Mouse (Mus musculus): ENCODE data around the gene Mmp28. TPM values are rescaled to one million over a fixed set of nuclear protein-coding genes. Genes with fewer than 3 reads are reported as not detected.

Gene Mmp28
- polyA plus RNA-seq, 1 experiment from 2014 or later: 1.8 TPM

- H3K9me3 ChIP-seq (replicated peaks; ENCODE audit: control insufficient read depth, low read length): no peaks in the 10 kb centered on the region
- H3K4me3 ChIP-seq (ENCODE audit: low read depth, low read length): no peak overlapping the region
- peaks cover 7% of the 10 kb centered on the region for H3K27me3 ChIP-seq (replicated peaks; ENCODE audit: control insufficient read depth, insufficient read depth, low read length)
- peaks cover 8% of the 10 kb centered on the region; the same call in 1 of the 2 replicates for H3K4me1 ChIP-seq (ENCODE audit: control insufficient read depth, insufficient read depth, low read length)
- H3K36me3 ChIP-seq (ENCODE audit: control insufficient read depth, insufficient read depth, low read length): no peaks in the 10 kb centered on the region
- ATAC-seq (no peak), DNase-seq (ENCODE audit: low spot score) (no peak)
- 94% methylated on average over 3 of the region's 3 CpGs for WGBS
- H3K9ac ChIP-seq (ENCODE audit: low read length): no peak overlapping the region
- no peak overlapping the region for H3K4me2 ChIP-seq (ENCODE audit: low read length)
- H3K27ac ChIP-seq (ENCODE audit: low read depth, low read length): no peak overlapping the region
These were observed 5.9 kb upstream of the Mmp28 start for GRCm38 (mm10) chr11:83468765-83469164.

DNA sequence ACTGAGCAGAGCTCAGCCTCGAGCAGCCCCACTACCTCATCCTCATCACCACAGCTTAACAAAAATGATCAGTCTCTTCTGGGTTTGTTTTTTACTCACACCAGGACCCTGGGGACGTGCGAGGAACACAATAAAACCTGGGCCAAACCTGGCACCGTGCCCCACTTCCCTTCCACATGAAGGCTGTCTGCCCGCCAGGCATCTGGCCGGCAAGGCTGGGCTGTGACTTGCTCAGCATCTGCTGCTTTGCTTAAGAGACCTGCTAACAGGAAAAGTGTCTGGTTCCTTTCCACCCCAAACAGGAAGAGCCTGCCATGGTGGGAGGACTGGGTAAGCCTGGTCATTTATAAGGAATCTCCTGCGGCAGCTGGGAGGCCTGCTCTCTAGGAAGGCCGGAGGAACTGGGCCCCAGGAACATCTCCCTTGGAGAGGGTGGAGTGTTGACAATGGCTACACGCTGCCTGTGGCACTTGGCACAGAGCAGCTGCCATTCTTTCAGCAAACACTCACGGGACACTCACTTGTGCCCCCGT, 4.3 kb upstream of the Mmp28 start:
- DNase-seq (ENCODE audit: low spot score) (peak; percentile 76), ATAC-seq (peak; percentile 64)
- WGBS: 40% methylated on average over 11 of the region's 11 CpGs
- Histone ChIP-seq H3K27me3 (replicated peaks; ENCODE audit: control insufficient read depth, insufficient read depth, low read length) (peaks cover 16% of the 10 kb centered on the region), H3K4me2 (ENCODE audit: low read length) (no peak overlapping the region), H3K9ac (ENCODE audit: low read length) (no peak overlapping the region), H3K27ac (ENCODE audit: low read depth, low read length) (no peak overlapping the region; the same call in 1 of the 2 replicates), H3K4me1 (ENCODE audit: control insufficient read depth, insufficient read depth, low read length) (peaks cover 8% of the 10 kb centered on the region; the same call in 1 of the 2 replicates), H3K9me3 (replicated peaks; ENCODE audit: control insufficient read depth, low read length) (no peaks in the 10 kb centered on the region), H3K36me3 (ENCODE audit: control insufficient read depth, insufficient read depth, low read length) (no peaks in the 10 kb centered on the region), H3K4me3 (ENCODE audit: low read depth, low read length) (no peak overlapping the region)

- WGBS: 18% methylated on average over 2 of the region's 2 CpGs
- DNase-seq (ENCODE audit: low spot score): peak; percentile 59
- Histone ChIP-seq H3K4me2 (ENCODE audit: low read length) (no peak overlapping the region), H3K36me3 (ENCODE audit: control insufficient read depth, insufficient read depth, low read length) (no peaks in the 10 kb centered on the region), H3K4me1 (ENCODE audit: control insufficient read depth, insufficient read depth, low read length) (peaks cover 8% of the 10 kb centered on the region; the same call in 1 of the 2 replicates), H3K9me3 (replicated peaks; ENCODE audit: control insufficient read depth, low read length) (no peaks in the 10 kb centered on the region), H3K4me3 (ENCODE audit: low read depth, low read length) (no peak overlapping the region), H3K27ac (ENCODE audit: low read depth, low read length) (no peak overlapping the region), H3K9ac (ENCODE audit: low read length) (no peak overlapping the region), H3K27me3 (replicated peaks; ENCODE audit: control insufficient read depth, insufficient read depth, low read length) (peaks cover 16% of the 10 kb centered on the region)
- no peak for ATAC-seq
These were observed 3.1 kb upstream of the Mmp28 start for GRCm38 (mm10) chr11:83465976-83466375.

GRCm38 (mm10) chr11:83461462-83462027, 1.3 kb downstream of the Mmp28 start:
- peaks cover 21% of the 10 kb centered on the region for H3K27me3 ChIP-seq (replicated peaks; ENCODE audit: control insufficient read depth, insufficient read depth, low read length)
- H3K9ac ChIP-seq (ENCODE audit: low read length): no peak overlapping the region
- no peaks in the 10 kb centered on the region for H3K36me3 ChIP-seq (ENCODE audit: control insufficient read depth, insufficient read depth, low read length)
- no peaks in the 10 kb centered on the region for H3K9me3 ChIP-seq (replicated peaks; ENCODE audit: control insufficient read depth, low read length)
- no peak overlapping the region for H3K27ac ChIP-seq (ENCODE audit: low read depth, low read length)
- WGBS: 71% methylated on average over 10 of the region's 10 CpGs
- H3K4me2 ChIP-seq (ENCODE audit: low read length): no peak overlapping the region
- DNase-seq (ENCODE audit: low spot score): no peak
- no peak overlapping the region for H3K4me3 ChIP-seq (ENCODE audit: low read depth, low read length)
- no peak for ATAC-seq
- peaks cover under 1% of the 10 kb centered on the region; the same call in 1 of the 2 replicates for H3K4me1 ChIP-seq (ENCODE audit: control insufficient read depth, insufficient read depth, low read length)

- 54% methylated on average over 9 of the region's 9 CpGs for WGBS
- Histone ChIP-seq H3K9me3 (replicated peaks; ENCODE audit: control insufficient read depth, low read length) (no peaks in the 10 kb centered on the region), H3K36me3 (ENCODE audit: control insufficient read depth, insufficient read depth, low read length) (no peaks in the 10 kb centered on the region), H3K27ac (ENCODE audit: low read depth, low read length) (no peak overlapping the region), H3K4me1 (ENCODE audit: control insufficient read depth, insufficient read depth, low read length) (no peaks in the 10 kb centered on the region; the same call in 1 of the 2 replicates), H3K9ac (ENCODE audit: low read length) (no peak overlapping the region), H3K4me2 (ENCODE audit: low read length) (no peak overlapping the region), H3K27me3 (replicated peaks; ENCODE audit: control insufficient read depth, insufficient read depth, low read length) (peaks cover 11% of the 10 kb centered on the region; the same call in 1 of the 2 replicates), H3K4me3 (ENCODE audit: low read depth, low read length) (no peak overlapping the region)
- no peak for ATAC-seq
- no peak for DNase-seq (ENCODE audit: low spot score)
These were observed 4.8 kb downstream of the Mmp28 start for GRCm38 (mm10) chr11:83457912-83458601.

DNA sequence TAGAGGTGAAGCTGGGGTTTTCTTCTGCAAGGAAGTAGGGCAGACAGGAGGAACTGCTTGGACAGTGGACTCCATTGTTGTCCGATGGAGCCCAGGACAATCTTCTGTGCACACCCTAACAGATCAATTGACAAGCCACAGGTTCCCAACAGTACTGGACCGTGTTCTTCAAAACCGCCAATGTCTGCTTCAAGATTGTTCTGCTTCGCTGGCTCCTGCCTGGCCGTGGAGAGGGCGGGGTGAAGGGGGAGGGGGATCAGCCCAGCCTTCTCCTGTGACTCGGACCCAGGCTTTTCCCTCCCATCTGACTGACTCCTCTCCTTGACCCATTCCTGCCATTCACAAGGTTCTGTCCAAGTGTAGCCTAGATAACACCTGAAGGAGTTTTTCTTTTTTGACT, 5.6 kb downstream of the Mmp28 start:
- H3K27me3 ChIP-seq (replicated peaks; ENCODE audit: control insufficient read depth, insufficient read depth, low read length): peaks cover 5% of the 10 kb centered on the region; the same call in 1 of the 2 replicates
- H3K4me1 ChIP-seq (ENCODE audit: control insufficient read depth, insufficient read depth, low read length): no peaks in the 10 kb centered on the region; the same call in 1 of the 2 replicates
- 31% methylated on average over 7 of the region's 7 CpGs for WGBS
- ATAC-seq: no peak
- H3K36me3 ChIP-seq (ENCODE audit: control insufficient read depth, insufficient read depth, low read length): no peaks in the 10 kb centered on the region
- no peak overlapping the region for H3K4me2 ChIP-seq (ENCODE audit: low read length)
- no peak overlapping the region for H3K27ac ChIP-seq (ENCODE audit: low read depth, low read length)
- no peak overlapping the region for H3K4me3 ChIP-seq (ENCODE audit: low read depth, low read length)
- H3K9me3 ChIP-seq (replicated peaks; ENCODE audit: control insufficient read depth, low read length): no peaks in the 10 kb centered on the region
- no peak for DNase-seq (ENCODE audit: low spot score)
- no peak overlapping the region for H3K9ac ChIP-seq (ENCODE audit: low read length)

DNA sequence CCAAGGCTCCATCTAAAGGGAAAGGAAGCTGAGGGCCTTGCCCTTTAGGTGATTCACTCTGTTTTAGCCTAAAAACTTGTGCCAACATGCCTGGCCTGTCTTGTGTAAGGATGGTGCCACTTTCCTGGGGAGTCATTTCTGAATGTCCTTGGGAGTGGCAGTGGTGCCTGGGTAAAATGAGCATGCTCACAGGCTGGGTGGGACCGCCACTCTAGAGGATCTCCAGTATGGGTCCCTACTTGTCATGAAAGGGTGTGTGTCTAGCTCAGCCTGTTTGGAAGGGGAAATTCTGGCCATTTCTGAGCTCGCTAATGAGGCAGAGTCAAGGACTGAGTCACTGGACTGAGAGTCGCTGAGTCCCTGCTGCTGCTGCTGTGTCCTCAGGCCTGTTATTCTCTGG, 7.3 kb downstream of the Mmp28 start:
- DNase-seq (ENCODE audit: low spot score) (no peak), ATAC-seq (no peak)
- H3K36me3 ChIP-seq (ENCODE audit: control insufficient read depth, insufficient read depth, low read length): no peaks in the 10 kb centered on the region
- H3K4me3 ChIP-seq (ENCODE audit: low read depth, low read length): no peak overlapping the region
- H3K9me3 ChIP-seq (replicated peaks; ENCODE audit: control insufficient read depth, low read length): no peaks in the 10 kb centered on the region
- 72% methylated on average over 3 of the region's 3 CpGs for WGBS
- 0 out of 2 replicates have a peak, but pooled peaks cover 3% of the 10 kb centered on the region for H3K27me3 ChIP-seq (replicated peaks; ENCODE audit: control insufficient read depth, insufficient read depth, low read length)
- no peaks in the 10 kb centered on the region; the same call in 1 of the 2 replicates for H3K4me1 ChIP-seq (ENCODE audit: control insufficient read depth, insufficient read depth, low read length)
- H3K9ac ChIP-seq (ENCODE audit: low read length): no peak overlapping the region
- H3K27ac ChIP-seq (ENCODE audit: low read depth, low read length): no peak overlapping the region; the same call in 1 of the 2 replicates
- no peak overlapping the region for H3K4me2 ChIP-seq (ENCODE audit: low read length)

- H3K4me3 ChIP-seq (ENCODE audit: low read depth, low read length): no peak overlapping the region
- no peaks in the 10 kb centered on the region for H3K36me3 ChIP-seq (ENCODE audit: control insufficient read depth, insufficient read depth, low read length)
- ATAC-seq (no peak), DNase-seq (ENCODE audit: low spot score) (no peak)
- 32% methylated on average over 4 of the region's 4 CpGs for WGBS
- H3K27ac ChIP-seq (ENCODE audit: low read depth, low read length): no peak overlapping the region
- no peaks in the 10 kb centered on the region for H3K27me3 ChIP-seq (replicated peaks; ENCODE audit: control insufficient read depth, insufficient read depth, low read length)
- no peaks in the 10 kb centered on the region for H3K9me3 ChIP-seq (replicated peaks; ENCODE audit: control insufficient read depth, low read length)
- no peak overlapping the region for H3K4me2 ChIP-seq (ENCODE audit: low read length)
- H3K4me1 ChIP-seq (ENCODE audit: control insufficient read depth, insufficient read depth, low read length): no peaks in the 10 kb centered on the region; the same call in 1 of the 2 replicates
- H3K9ac ChIP-seq (ENCODE audit: low read length): no peak overlapping the region
These were observed 8.3 kb downstream of the Mmp28 start for GRCm38 (mm10) chr11:83454548-83454947.

DNA sequence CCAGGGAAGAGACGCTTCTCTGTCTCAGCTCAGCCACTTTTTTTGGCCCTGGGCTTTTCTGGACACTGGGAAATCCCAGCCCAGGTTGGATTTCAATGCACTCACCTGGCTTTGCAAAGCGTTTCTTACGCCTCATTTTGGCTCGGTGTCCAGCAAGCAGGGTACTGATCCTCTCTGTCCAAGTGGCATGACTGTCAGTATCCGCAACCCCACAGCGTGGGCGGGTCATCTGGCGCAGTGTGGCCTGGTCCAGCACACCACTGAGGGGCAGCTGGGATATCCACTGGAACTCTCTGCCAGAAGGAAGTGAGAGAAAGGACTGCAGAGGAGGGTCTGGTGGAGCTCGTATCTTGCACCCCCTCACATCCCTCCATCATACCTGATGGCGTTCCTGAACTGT, 11.6 kb downstream of the Mmp28 start:
- peaks cover 7% of the 10 kb centered on the region; the same call in 1 of the 2 replicates for H3K4me1 ChIP-seq (ENCODE audit: control insufficient read depth, insufficient read depth, low read length)
- no peak overlapping the region for H3K4me3 ChIP-seq (ENCODE audit: low read depth, low read length)
- no peaks in the 10 kb centered on the region for H3K36me3 ChIP-seq (ENCODE audit: control insufficient read depth, insufficient read depth, low read length)
- no peak overlapping the region for H3K9ac ChIP-seq (ENCODE audit: low read length)
- H3K27ac ChIP-seq (ENCODE audit: low read depth, low read length): no peak overlapping the region
- no peak for DNase-seq (ENCODE audit: low spot score)
- H3K27me3 ChIP-seq (replicated peaks; ENCODE audit: control insufficient read depth, insufficient read depth, low read length): no peaks in the 10 kb centered on the region
- no peaks in the 10 kb centered on the region for H3K9me3 ChIP-seq (replicated peaks; ENCODE audit: control insufficient read depth, low read length)
- no peak overlapping the region for H3K4me2 ChIP-seq (ENCODE audit: low read length)
- WGBS: 86% methylated on average over 10 of the region's 10 CpGs
- ATAC-seq: no peak
